Mouse (Mus musculus) right cerebral cortex, postnatal 25 days (tissue): Measurements from ENCODE around the gene Lamb3.

ENCODE experiments used
- DNase-seq: peaks from one replicate; pipeline ENCODE4 v3.0.0; 2022

Lamb3 gene

GRCm38 (mm10) chr1:193203821-193204220, 3.7 kb upstream of the Lamb3 start:
- no peak for DNase-seq

GRCm38 (mm10) chr1:193205431-193205830, 2.1 kb upstream of the Lamb3 start:
- no peak for DNase-seq

GRCm38 (mm10) chr1:193208178-193208577, 679 bp downstream of the Lamb3 start:
- peak; percentile 40 for DNase-seq

GRCm38 (mm10) chr1:193211371-193211770, 3.9 kb downstream of the Lamb3 start:
- no peak for DNase-seq

- no peak for DNase-seq
Measured at GRCm38 (mm10) chr1:193214053-193214452, 6.6 kb downstream of the Lamb3 start.

- DNase-seq: no peak
Measured at GRCm38 (mm10) chr1:193216000-193216399, 8.5 kb downstream of the Lamb3 start.

GRCm38 (mm10) chr1:193220408-193220807, 12.9 kb downstream of the Lamb3 start:
- DNase-seq: no peak

- no peak for DNase-seq
Measured at GRCm38 (mm10) chr1:193225531-193225930, 18.0 kb downstream of the Lamb3 start.

GRCm38 (mm10) chr1:193226114-193226513, 18.6 kb downstream of the Lamb3 start:
- no peak for DNase-seq

- DNase-seq: no peak
Measured at GRCm38 (mm10) chr1:193226724-193227522, 19.4 kb downstream of the Lamb3 start.

- no peak for DNase-seq
Measured at GRCm38 (mm10) chr1:193227537-193227936, 20.0 kb downstream of the Lamb3 start.

GRCm38 (mm10) chr1:193229570-193229969, 22.1 kb downstream of the Lamb3 start:
- DNase-seq: no peak

GRCm38 (mm10) chr1:193230531-193230930, 23.0 kb downstream of the Lamb3 start:
- DNase-seq: no peak

GRCm38 (mm10) chr1:193230935-193231334, 23.4 kb downstream of the Lamb3 start:
- no peak for DNase-seq

GRCm38 (mm10) chr1:193232732-193233131, 25.2 kb downstream of the Lamb3 start:
- DNase-seq: no peak

GRCm38 (mm10) chr1:193234130-193234645, 26.7 kb downstream of the Lamb3 start:
- no peak for DNase-seq

- no peak for DNase-seq
Measured at GRCm38 (mm10) chr1:193234930-193235329, 27.4 kb downstream of the Lamb3 start.

- no peak for DNase-seq
Measured at GRCm38 (mm10) chr1:193238426-193238825, 30.9 kb downstream of the Lamb3 start.

- DNase-seq: no peak
Measured at GRCm38 (mm10) chr1:193241436-193241835, 33.9 kb downstream of the Lamb3 start.

- peak; percentile 83 for DNase-seq
Measured at GRCm38 (mm10) chr1:193242238-193242637, 34.7 kb downstream of the Lamb3 start.

- no peak for DNase-seq
Measured at GRCm38 (mm10) chr1:193242863-193243262, 35.4 kb downstream of the Lamb3 start.

- no peak for DNase-seq
Measured at GRCm38 (mm10) chr1:193243571-193244193, 36.2 kb downstream of the Lamb3 start.

- no peak for DNase-seq
Measured at GRCm38 (mm10) chr1:193244235-193244634, 36.7 kb downstream of the Lamb3 start.

- no peak for DNase-seq
Measured at GRCm38 (mm10) chr1:193250026-193250425, 42.5 kb downstream of the Lamb3 start.
